Mouse (Mus musculus) cerebellum, adult 2 months (tissue): ENCODE measurements around the gene Tspan9.

Experiments used
- CTCF ChIP-seq: fragments of 200-500 bp; IDR thresholded peaks from 2 replicates; pipeline ENCODE4 v1.5.1; 2011; ENCODE audit warnings: low read depth, mild to moderate bottlenecking, control low read depth, low read length, moderate library complexity, borderline replicate concordance; ENCODE audit not compliant: insufficient read depth
- POLR2A ChIP-seq: fragments of 200-500 bp; IDR thresholded peaks from 2 replicates; pipeline ENCODE4 v1.6.1; 2011; ENCODE audit warnings: low read length, control low read depth, borderline replicate concordance; ENCODE audit not compliant: insufficient read depth

DNA sequence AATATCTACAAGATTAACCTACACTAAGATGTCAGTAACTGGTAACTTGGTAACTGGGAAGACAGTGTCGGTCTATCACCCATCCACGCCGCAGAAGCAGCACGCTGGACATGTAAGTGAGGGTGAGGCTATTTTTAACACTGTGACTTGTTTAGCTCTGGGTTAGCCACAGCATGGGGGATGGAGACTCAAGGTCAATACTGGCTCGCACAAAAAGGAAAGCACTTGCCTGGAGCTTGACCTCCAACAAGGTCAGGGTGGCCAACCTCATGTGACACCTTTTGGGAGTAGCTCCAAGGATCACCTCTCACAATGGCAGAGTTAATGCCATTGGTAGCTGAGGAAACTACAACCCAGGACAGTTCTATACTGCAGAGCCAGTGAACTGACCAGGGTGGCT, 50.8 kb downstream of the Tspan9 start:
- TF ChIP-seq CTCF (no peak), POLR2A (no peak)
